Mouse (Mus musculus) kidney, postnatal 14 days (tissue): ENCODE results near the gene Cfap57.

Experiments
- DNase-seq: peaks from one replicate; pipeline ENCODE4 v3.0.0; 2022; ENCODE audit warnings: mixed read lengths

Gene Cfap57

GRCm38 (mm10) chr4:118564062-118564925 lies 56.3 kb downstream of the Cfap57 start:
- DNase-seq: no peak

DNA sequence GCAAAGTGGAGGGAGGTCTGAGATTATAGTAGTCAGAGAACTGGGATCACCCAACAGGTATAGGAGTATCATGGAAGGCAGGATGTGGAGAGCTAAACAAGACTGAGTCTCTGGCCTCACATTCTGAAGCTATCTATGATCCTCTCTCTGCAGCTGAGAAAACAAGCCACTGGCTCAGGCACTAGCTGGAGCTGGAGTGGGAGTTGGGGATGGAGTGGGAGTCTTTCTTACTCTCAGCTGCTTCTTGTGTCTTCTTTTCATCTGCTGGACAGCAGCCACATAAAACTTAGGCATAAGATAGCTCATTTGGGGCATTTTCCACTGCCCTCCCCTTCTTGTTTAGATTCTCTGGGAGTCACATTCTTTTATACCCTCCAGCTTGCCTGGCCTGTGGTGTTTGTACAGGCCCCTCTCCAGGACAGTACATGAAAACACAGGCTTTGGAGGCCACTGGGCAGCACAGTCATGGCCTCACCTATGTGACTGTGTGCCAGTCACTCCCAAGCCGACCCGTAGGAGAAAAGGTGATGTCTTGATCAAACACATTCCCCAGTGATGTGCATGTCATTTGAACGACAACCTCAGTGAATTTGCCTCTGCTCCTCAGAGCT lies 67.4 kb downstream of the Cfap57 start:
- no peak for DNase-seq

- peak; percentile 55 for DNase-seq
Observed at GRCm38 (mm10) chr4:118548130-118548480, 72.5 kb downstream of the Cfap57 start.

- peak; percentile 58 for DNase-seq
Observed at GRCm38 (mm10) chr4:118547424-118548129, 73.0 kb downstream of the Cfap57 start.

- no peak for DNase-seq
Observed at GRCm38 (mm10) chr4:118544441-118545127, 76.0 kb downstream of the Cfap57 start.

DNA sequence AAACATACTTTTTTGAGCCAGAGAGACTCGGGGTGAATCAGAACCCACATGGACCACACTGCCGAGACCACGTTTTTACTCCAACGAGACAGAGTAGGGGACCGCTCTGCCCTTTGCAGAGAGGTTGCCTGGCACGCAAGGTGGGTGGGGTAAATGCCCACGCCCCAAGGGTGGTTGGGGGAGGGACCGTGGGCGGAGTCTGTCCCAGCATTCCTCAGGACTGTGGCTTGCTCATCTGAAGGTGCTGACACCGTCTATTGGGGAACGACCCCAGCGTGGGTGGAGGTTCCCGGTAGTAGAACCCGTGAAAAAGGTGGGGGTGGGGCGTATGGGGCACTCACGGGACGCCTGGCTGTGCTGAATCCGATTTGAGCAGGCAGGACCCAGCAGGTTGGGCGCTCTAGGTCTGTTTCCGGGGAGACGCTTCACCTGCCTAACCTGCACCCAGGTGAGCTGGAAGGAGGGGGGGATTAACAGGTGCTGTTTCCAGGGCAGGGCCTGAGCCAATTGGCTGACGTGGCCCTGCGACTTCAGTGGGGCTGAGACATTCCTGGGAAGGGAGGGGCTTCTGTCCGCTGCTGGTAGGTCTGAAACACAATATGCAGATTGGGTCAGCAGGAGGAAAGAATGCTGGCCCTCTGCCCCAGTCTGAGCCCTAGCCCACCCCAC lies 76.9 kb downstream of the Cfap57 start, which contains the start of gene Tmem125:
Gene Tmem125, minus strand, starts transcription at position 453 of the 669 bp plus-strand sequence.
- peak; percentile 92 for DNase-seq

- DNase-seq: peak; percentile 64
Observed at GRCm38 (mm10) chr4:118543158-118543530, 77.4 kb downstream of the Cfap57 start.

DNA sequence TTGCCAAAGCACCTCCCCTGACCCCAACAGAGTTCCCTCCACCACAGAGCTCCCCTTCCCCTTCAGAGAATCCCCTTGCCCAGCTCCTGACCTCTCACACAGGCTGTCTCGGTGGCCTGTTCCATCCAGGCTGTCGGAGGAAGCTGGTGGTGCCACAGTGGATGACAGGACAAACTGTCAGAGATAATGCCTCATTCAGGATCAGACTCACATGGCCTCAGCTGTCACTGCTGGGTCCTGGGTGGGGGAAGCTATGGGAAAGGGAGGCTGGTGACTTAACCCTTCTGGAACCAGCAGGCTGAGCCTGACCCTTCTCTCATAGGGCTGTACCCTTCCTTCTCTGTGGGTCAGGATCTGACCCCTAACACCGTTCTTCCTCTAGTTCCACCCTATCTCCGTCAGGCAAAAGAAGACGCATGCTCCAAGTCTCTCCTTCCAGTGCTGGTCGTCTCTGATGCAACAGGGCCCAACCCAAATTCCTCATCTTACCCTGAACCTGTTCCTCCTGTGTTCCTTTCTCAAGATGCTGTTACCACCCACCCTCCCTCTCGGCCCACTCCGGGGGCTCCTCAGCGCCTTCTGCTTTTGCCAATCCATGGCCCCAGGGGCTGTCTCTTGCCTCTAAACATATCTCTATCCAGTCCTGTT lies 77.9 kb downstream of the Cfap57 start:
- DNase-seq: no peak

- DNase-seq: no peak
Observed at GRCm38 (mm10) chr4:118539904-118540303, 80.7 kb downstream of the Cfap57 start.

DNA sequence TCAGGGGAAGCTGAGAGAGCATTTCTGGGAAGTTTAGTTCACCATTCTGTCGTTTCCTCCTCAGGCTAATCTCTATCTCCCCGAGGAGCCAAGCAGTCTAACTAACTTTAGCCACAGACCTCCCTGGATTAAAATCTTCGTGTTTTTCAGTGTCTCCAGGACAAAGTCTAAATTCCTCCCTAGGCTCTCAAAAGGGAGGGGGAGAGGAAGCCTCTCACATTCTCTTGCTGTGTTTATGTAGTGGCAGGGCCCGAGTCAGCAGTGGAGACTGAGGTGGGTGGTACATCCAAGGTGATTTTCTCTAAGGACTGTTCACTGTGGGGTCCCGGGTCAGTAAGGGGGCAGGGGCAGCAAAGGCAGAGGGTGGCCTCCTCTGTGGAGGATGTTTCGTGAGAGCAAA lies 82.8 kb downstream of the Cfap57 start:
- peak; percentile 62 for DNase-seq

DNA sequence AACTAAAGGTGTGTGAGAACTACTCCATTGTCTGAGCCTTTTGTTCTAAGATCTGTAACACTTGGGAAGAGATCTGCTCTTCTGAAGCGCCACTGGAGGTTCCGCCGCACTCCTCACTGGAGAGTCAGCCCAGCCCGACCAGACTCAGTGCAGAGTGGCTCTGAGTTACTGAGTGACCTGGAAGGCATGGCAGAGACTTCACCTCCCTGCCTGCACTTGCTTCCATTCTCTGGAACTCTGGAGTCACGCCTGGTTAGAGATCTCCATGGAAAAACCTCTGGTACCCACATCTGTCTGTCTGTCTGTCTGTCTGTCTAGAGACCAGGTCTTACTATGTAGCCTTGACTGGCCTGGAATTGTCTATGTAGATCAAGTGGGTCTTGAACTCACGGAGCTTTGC lies 85.0 kb downstream of the Cfap57 start:
- peak; percentile 58 for DNase-seq

DNA sequence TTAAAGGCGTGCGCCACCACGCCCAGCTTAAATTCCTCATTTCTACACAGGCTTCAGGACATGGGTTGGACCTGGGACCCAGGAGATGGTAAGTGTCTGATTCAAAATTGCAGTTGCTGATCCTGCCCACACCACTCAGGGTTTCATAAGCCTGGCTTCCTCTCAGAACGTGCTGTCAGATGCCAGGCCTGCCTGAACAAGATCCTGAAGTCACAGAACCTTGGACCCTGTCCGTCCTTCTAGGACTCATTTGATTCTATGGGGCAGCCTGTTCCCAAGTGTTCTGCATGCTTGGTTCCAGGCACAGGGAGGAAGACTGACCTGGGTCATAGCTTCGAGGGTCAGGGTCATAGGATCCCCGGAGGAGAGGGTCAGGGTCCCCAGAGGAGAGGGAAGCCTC lies 87.0 kb downstream of the Cfap57 start:
- DNase-seq: peak; percentile 66

GRCm38 (mm10) chr4:118533156-118533555 lies 87.4 kb downstream of the Cfap57 start:
- peak; percentile 71 for DNase-seq

DNA sequence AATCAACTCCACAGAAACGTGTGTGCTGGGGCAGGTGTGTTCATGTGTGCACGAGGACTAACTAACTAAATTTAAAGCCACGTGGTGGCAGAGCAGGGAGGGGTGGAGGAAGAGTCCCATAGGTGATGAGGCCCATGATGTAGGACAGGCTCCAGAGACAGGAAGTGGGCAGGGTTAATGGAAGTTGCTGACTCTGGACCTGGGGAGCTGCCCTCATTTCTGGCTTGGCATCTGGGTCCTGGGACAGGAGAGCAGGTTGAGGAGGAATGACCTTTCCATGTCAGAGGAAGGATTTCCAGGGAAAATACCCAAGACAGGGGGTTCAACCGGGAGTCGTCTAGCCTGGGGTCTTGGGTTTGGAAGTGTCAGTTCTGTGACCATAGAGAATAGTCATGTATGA lies 87.9 kb downstream of the Cfap57 start:
- no peak for DNase-seq

GRCm38 (mm10) chr4:118527720-118528119 lies 92.9 kb downstream of the Cfap57 start:
- peak; percentile 79 for DNase-seq

DNA sequence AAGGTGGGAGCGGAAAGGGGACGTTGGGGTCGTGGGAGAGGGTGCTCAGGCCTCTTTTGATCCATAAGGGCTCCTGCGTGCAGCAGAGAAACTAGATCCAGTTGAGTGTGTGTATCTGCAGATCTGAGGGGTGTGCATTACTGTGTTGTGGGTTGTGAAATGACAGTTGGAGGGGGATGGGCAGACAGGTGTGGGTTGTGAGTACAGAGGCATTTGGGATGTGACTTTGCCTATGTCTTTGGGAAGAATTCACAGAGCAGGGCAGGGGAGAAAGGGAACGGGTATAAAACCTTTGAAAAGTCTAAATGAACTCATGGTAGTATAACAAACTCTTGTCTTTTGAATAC lies 93.3 kb downstream of the Cfap57 start:
- DNase-seq: no peak

GRCm38 (mm10) chr4:118526408-118527334 lies 93.9 kb downstream of the Cfap57 start, which contains the start of gene 2610528J11Rik:
2610528J11Rik (plus strand) TSS chr4:118526999.
- DNase-seq: peak; percentile 91

DNA sequence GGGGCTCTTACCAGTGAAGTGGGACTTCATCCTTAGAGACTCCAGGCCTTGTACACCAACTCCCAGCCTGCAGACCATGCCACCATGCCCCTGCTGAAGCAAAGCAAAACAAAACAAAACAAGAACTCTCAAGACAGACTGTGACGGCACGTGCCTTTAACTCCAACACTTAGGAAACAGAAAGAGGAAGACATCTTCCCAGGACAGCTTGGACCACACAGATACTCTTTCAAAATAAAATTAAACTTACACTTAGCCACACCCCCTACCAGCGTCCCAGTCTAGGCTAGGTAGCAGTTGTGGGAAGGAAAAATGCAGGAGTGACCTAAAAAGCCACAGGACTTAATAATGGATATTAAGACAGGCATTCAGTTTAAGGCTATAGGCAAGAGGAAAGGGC lies 94.8 kb downstream of the Cfap57 start:
- no peak for DNase-seq

DNA sequence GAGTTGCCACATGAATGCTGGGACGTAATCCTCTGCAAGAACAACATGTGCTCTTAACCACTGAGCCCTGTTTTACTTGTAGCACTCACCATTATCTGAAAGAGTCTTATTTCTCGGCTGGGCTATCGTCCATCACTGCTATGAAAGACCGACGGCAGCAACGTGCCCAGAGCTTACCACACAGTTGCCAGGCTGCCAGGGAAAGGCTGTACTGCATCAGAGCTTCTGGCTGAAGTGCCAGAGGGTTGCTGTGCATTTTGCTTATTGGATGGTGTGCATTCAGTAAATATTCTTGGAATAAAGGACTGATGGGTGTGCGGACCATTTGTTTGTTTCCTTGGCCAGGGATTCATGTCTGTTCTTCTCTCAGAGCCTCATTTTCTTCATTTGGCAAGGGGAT lies 96.6 kb downstream of the Cfap57 start:
- DNase-seq: no peak

GRCm38 (mm10) chr4:118522248-118522647 lies 98.3 kb downstream of the Cfap57 start:
- DNase-seq: no peak

- no peak for DNase-seq
Observed at GRCm38 (mm10) chr4:118518208-118518607, 102.4 kb downstream of the Cfap57 start.
